Mouse (Mus musculus): ENCODE measurements at regions not wholly inside any gene's neighbourhood (a gene's known extent, or its start where the extent isn't known, plus 50 kb on each side); places are given as distances from the start of the nearest gene placed in this dataset.

GRCm38 (mm10) chr13:43852888-43853287 lies 68.3 kb downstream of the Cd83 start:
- DNase-seq (ENCODE audit: low spot score): no peak

DNA sequence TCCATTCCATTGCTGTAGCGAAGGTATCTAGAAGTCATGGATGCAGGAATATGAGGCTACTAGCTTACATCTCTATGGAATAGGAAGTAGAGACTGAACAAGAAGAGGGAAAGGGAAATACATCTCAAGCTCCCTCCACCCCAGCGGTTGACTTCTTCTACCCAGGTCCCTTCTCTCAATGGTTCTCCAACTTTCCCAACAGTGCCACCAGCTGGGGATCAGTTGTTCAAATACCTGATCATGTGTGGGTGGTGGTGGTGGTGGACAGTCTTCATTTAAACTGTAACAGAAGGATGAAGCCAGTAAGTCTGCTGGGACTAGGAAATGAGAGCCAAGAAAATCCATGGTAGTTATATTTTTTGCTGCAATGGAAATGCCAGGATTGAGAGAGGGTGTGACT lies 70.4 kb downstream of the Cd83 start:
- no peak for DNase-seq (ENCODE audit: low spot score)

DNA sequence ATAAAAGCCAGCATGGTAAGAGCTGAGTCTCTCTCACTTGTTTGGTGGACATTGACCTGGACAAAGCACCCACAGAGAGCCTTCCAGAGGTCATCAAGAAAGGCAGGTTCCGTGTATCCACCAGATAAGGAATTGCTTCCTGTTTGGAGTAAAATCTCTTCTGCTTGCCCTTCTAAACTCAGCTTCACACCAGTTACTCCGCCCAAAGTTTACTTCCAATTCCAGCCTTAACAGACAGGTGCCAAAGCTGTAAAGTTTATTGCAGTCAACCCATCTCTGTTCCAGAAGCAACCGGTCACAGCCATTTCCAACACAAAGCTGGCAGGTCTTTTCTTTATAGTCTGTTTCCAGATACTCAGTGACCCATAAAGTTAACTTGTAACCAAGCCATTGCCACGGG lies 76.4 kb downstream of the Cd83 start:
- DNase-seq (ENCODE audit: low spot score): no peak

- DNase-seq (ENCODE audit: low spot score): no peak
Measured at GRCm38 (mm10) chr13:43861424-43861823, 76.8 kb downstream of the Cd83 start.

GRCm38 (mm10) chr13:43862056-43862455 lies 77.5 kb downstream of the Cd83 start:
- no peak for DNase-seq (ENCODE audit: low spot score)

DNA sequence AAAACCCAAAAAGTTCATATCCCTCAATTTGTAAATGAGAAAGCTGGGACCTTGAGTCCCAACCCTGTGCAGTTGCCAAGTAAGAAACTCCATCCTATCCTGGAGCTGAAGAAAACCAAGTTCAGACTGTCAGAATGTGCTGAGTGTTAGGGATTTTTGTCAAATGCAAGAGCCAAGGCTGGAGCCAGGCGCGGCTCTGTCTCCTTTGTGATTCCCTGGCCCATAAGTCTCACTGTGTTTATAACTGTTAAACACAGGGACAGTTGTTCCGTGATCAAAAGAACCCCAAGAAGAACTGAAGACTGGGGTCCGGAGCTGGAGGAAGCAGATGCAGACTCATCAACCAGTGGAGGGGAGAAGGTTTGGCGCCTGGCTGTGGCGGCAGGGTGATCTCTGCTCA lies 78.0 kb downstream of the Cd83 start:
- no peak for DNase-seq (ENCODE audit: low spot score)

- no peak for DNase-seq (ENCODE audit: low spot score)
Measured at GRCm38 (mm10) chr13:43863581-43864100, 79.1 kb downstream of the Cd83 start.

DNA sequence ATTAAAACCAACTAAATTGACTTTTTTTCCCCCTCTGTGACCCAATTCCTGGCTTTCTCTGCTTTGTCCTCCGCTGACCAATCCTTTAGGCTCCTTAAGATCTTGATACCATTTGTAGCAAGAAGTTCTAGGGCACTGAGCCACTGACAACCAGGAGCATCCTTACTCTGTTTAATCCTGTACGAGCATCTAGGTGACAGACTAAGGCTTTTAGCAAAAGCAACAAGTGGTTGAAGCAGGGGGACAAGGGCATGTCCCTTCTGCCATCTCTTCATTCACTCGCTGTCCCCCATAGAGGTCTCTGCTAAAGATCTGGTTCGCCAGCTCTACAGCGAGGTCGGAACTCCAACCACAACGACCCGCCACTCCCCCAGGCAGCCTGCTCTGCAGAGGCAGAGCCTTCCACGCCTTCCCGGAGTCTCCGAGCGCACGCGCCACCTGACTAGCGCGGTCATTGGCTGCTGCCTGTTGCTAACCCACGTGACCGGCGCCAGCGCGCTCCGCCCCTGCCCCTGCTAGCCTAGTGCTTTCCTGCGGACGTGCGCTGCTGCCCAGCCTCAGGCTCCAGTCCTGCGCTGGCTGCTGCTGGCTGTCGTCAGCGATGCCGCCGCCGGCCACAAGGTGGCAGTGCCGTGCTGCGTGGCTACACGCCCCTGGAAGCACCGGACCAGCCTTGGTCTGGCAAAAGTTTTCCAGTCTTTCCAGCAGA lies 79.7 kb downstream of the Cd83 start:
- peak; percentile 99 for DNase-seq (ENCODE audit: low spot score)

- DNase-seq (ENCODE audit: low spot score): peak; percentile 63
Measured at GRCm38 (mm10) chr13:43865036-43865435, 80.5 kb downstream of the Cd83 start.

GRCm38 (mm10) chr13:43875895-43876294 lies 91.3 kb downstream of the Cd83 start:
- no peak for DNase-seq (ENCODE audit: low spot score)

DNA sequence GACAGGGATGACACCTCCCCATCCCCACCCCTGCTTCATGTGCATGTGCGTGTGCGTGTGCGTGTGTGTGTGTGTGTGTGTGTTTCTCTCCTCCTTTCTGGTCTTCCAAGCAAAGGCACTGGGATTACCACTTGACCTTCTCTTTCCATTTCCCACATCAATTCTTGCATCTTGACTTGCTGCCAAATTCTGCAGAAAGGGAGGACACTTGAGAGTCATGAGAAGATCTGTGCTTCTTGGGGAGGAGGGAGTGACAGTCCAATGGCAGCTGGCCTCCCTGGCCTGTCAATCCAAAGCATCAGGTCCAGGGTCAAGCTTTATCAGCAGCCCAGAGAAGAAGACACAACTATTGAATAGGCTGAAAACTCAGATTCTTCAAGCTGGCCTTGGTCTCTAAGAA lies 102.7 kb downstream of the Cd83 start:
- no peak for DNase-seq (ENCODE audit: low spot score)

DNA sequence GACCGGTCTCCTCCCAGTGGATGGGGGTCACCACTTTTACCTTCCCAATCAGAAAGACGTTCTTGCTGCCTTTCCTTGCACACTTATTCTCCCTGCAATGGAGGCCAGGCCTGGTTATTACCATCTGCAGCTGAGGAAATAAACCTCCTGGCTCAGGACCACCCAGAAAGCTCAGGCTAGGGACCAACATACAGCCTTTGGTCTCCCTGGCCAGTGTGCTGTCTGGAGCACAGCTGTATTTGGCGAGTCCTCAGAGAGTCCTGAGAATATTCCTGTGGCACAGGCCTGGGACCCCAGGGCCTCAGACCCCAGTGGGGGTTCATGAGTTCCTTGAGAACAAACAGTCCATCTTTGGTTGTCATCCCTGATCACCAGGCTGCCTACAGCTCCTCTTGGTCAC lies 107.4 kb downstream of the Cd83 start:
- no peak for DNase-seq (ENCODE audit: low spot score)

DNA sequence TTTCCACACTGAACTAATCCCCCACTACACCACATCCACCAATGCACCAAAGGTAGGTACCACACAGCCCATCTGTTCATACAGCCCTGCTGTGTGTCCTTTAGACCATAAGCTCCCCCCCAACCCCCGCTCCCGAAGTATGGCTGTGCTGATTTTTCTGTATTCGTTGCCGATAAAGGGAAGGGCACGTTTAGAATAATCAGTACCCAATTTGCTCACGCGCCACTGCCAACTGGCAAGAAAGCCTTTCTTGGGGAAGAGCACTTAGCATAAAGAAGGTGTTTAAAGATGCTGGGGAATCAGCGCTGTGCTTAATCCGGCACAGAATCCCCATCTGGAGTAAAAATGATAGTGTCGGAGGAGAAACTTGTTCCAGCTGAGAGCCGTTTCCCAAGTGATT lies 111.4 kb downstream of the Cd83 start:
- DNase-seq (ENCODE audit: low spot score): no peak

- DNase-seq (ENCODE audit: low spot score): no peak
Measured at GRCm38 (mm10) chr13:43897046-43897445, 112.5 kb downstream of the Cd83 start.

GRCm38 (mm10) chr13:43898555-43899258 lies 114.1 kb downstream of the Cd83 start:
- DNase-seq (ENCODE audit: low spot score): no peak

GRCm38 (mm10) chr13:43900115-43900514 lies 115.5 kb downstream of the Cd83 start:
- DNase-seq (ENCODE audit: low spot score): no peak

DNA sequence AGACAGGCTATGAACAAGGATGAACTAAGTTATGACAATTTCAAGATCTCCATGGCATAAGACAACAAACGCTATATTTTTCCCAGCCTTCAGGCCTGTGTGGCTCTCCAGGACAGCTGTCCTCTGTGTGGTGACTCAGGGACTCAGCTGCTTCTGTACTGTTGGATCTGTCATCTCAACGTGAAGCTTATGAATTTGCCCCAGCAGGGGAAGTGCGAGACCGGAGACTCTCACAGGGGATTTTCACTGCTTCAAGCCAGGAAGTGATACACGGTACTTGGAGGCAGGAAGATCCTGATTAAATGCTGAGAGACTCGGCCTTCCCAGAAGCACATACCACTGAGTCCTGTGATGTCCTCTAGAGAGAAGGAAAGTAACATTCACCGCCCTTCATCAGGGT lies 116.2 kb downstream of the Cd83 start:
- no peak for DNase-seq (ENCODE audit: low spot score)

DNA sequence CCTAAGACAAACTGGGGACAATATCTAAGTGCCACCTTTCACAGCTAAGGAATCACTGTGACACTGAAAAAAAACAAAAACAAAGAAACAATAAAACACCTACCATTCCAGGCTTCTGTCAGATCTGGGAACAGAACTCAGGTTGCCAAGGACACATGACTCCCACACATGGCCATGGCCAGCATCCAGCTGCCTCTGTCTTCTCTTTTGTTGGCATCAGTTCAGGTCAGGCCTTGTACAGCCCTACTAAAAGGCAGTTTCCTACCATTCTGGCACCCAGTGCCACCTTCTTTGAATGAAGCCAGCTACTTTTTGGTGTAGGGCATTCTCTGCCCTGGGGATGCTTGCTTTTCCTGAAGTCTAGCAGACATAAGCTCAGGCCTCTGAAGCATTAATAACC lies 118.8 kb downstream of the Cd83 start:
- DNase-seq (ENCODE audit: low spot score): peak; percentile 77

- DNase-seq (ENCODE audit: low spot score): no peak
Measured at GRCm38 (mm10) chr13:43904291-43904690, 119.7 kb downstream of the Cd83 start.

DNA sequence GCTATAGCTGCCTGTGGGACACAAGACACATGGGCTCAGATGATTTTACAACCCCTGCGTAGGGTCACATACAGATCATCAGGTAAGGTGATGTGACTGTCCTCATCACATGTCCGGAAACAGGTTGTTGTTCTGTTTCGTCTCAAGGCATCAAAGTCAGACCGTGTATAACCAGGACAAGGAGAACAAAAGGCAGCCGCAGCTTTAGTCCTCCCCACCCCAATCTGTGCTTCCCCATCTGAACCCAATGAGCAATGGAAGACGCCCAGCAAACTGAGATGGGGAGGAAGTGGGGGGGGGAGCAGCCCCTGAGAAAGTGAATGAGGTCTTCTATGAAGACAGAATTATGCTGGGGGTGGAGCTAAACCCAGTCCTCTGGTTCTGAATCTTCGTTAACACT lies 121.7 kb downstream of the Cd83 start:
- DNase-seq (ENCODE audit: low spot score): no peak

- DNase-seq (ENCODE audit: low spot score): no peak
Measured at GRCm38 (mm10) chr13:43907425-43907824, 122.8 kb downstream of the Cd83 start.

DNA sequence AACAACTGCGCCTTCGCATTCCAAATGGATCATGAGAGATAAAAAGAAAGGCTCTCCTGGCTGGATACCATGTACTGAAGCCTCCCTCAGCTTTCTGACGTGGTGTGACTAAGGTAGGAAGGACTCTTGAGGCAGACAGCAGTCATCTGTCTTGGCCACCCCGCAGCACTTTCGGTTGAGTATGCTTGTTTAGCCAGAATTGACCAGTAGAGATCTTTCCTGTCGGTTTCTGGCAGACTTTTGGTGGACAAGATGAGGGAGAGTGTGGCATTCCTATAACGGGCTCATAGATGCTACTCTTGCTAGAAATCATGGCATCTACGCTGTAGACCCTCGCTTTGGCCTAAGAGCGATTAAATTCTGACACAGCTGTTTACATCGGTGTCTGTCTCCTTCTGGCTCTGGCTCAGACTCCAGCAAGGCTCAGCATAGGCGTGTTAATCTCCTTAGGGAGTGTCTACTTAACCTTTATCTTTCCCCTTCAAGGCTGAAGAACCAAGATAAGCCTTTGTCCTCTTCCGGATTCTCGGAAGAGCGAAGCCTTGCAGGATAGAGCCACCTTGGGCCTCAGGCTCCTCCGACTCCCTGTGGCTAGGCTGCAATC lies 123.6 kb downstream of the Cd83 start:
- DNase-seq (ENCODE audit: low spot score): no peak

GRCm38 (mm10) chr13:43909933-43910332 lies 125.4 kb downstream of the Cd83 start:
- no peak for DNase-seq (ENCODE audit: low spot score)

All from testis, postnatal 10 days (tissue).